Mouse (Mus musculus): ENCODE measurements at regions not wholly inside any gene's neighbourhood (a gene's known extent, or its start where the extent isn't known, plus 50 kb on each side); places are given as distances from the start of the nearest gene placed in this dataset.

DNA sequence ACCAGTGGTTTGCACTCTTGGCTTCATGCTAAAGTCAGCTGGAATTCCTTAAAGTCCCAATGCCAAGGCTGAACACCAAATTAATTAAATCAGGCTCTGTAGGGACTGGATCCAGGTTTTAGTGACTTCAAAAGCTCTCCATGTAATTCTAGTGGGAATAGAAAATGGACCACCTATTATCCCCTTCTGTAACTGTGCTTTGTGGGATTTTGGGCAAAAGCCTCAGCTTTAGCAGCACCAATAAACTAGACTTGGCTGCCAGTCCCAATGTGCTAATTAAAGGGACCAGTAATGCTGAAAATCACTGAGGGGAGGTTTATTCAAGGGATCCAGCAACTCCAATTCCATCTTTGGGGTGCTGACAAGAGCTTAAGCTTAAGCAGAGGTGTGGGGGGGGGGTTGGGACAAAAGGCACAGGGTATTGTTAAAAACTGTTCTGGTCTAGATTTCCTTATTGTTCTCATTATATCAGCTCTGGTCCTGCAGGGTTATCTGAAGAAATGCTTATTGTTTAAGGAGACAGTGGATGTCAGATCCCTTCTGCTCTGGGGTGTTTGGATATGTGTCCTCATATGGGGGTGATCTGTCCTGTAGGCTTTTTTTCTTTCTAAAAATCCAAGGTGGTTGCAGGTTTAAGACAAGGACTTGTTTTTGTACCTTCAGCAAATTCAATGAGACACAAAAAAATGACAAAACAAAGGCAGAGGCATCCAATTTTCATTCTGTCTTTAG lies 431.9 kb downstream of the Btbd3 start:
- no peaks in the 10 kb centered on the region for H3K9me3 ChIP-seq (ENCODE audit: low read length)
- no peak overlapping the region for H3K4me3 ChIP-seq (ENCODE audit: low read depth, low read length)

DNA sequence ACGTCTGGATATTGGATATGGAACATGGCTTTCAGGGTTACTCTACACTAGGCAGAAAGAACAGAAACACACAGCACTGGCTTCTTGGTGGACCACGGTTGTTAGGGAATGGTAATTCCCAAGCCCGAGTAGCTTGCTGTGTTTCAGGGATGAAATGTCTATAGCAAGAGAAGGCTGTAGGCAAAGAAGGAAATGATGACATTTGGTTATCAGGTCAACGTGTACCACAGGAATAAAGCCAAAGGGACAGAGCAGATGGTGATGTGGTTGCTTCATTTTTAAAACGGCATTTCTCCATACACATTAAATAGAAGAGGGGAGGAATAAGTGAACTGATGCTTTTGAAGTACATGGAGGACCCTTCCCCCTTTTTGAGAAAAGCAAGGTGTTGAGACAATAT lies 433.1 kb downstream of the Btbd3 start:
- WGBS (ENCODE audit: insufficient replicate concordance): 72% methylated on average over 5 of the region's 5 CpGs
- ATAC-seq (no peak), DNase-seq (no peak)
- Histone ChIP-seq H3K4me3 (ENCODE audit: low read depth, low read length) (no peak overlapping the region), H3K4me2 (ENCODE audit: low read depth, low read length) (no peak overlapping the region), H3K9ac (replicated peaks) (no peak overlapping the region), H3K27me3 (ENCODE audit: insufficient read depth, low read length) (no peaks in the 10 kb centered on the region), H3K27ac (ENCODE audit: low read depth) (no peak overlapping the region), H3K36me3 (replicated peaks; ENCODE audit: insufficient read depth, low read length) (no peaks in the 10 kb centered on the region), H3K4me1 (ENCODE audit: insufficient read depth) (no peaks in the 10 kb centered on the region), H3K9me3 (ENCODE audit: low read length) (no peaks in the 10 kb centered on the region)
- TF ChIP-seq CTCF (IDR thresholded peaks at IDR 0.05; ENCODE audit: low read depth) (no peak), EP300 (IDR thresholded peaks at IDR 0.05; ENCODE audit: low read depth) (no peak)

More for the DNA sequence above, 431.9 kb downstream of the Btbd3 start:
- H3K4me2 ChIP-seq (ENCODE audit: low read depth, low read length): no peak overlapping the region
- ATAC-seq (no peak), DNase-seq (no peak)
- TF ChIP-seq CTCF (IDR thresholded peaks at IDR 0.05; ENCODE audit: low read depth) (no peak), EP300 (IDR thresholded peaks at IDR 0.05; ENCODE audit: low read depth) (no peak)
- no peaks in the 10 kb centered on the region for H3K4me1 ChIP-seq (ENCODE audit: insufficient read depth)
- H3K9ac ChIP-seq (replicated peaks): no peak overlapping the region
- no peak overlapping the region for H3K27ac ChIP-seq (ENCODE audit: low read depth)
- H3K27me3 ChIP-seq (ENCODE audit: insufficient read depth, low read length): no peaks in the 10 kb centered on the region
- H3K36me3 ChIP-seq (replicated peaks; ENCODE audit: insufficient read depth, low read length): no peaks in the 10 kb centered on the region

DNA sequence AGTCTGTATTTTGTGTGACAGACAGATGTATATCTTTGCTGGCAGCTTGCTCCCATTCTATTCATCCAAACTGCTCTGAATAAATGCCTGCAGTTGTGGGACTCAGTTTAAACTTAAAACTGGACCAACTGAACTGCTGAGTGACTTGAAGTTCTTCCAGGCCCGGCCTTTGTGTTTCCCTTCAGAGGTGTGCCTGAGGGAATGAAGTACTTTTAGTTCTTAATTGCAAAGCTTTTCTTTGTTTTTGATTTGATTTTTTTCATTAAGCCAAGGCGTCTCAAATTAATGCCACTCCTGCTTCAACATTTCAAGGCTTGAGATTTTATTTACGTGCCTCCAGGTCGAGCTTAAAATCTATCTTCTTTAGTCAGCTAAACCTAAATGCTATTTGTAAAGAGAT lies 446.4 kb downstream of the Btbd3 start:
- no peak for TF ChIP-seq EP300 (IDR thresholded peaks at IDR 0.05; ENCODE audit: low read depth)
- TF ChIP-seq CTCF (IDR thresholded peaks at IDR 0.05; ENCODE audit: low read depth): no peak
- no peaks in the 10 kb centered on the region for H3K4me1 ChIP-seq (ENCODE audit: insufficient read depth)
- no peak overlapping the region for H3K4me3 ChIP-seq (ENCODE audit: low read depth, low read length)
- H3K36me3 ChIP-seq (replicated peaks; ENCODE audit: insufficient read depth, low read length): no peaks in the 10 kb centered on the region
- DNase-seq (no peak), ATAC-seq (no peak)
- no peaks in the 10 kb centered on the region for H3K9me3 ChIP-seq (ENCODE audit: low read length)
- WGBS (ENCODE audit: insufficient replicate concordance): 71% methylated on average over 4 of the region's 4 CpGs
- H3K9ac ChIP-seq (replicated peaks): no peak overlapping the region
- no peaks in the 10 kb centered on the region for H3K27me3 ChIP-seq (ENCODE audit: insufficient read depth, low read length)
- H3K4me2 ChIP-seq (ENCODE audit: low read depth, low read length): no peak overlapping the region
- no peak overlapping the region for H3K27ac ChIP-seq (ENCODE audit: low read depth)

DNA sequence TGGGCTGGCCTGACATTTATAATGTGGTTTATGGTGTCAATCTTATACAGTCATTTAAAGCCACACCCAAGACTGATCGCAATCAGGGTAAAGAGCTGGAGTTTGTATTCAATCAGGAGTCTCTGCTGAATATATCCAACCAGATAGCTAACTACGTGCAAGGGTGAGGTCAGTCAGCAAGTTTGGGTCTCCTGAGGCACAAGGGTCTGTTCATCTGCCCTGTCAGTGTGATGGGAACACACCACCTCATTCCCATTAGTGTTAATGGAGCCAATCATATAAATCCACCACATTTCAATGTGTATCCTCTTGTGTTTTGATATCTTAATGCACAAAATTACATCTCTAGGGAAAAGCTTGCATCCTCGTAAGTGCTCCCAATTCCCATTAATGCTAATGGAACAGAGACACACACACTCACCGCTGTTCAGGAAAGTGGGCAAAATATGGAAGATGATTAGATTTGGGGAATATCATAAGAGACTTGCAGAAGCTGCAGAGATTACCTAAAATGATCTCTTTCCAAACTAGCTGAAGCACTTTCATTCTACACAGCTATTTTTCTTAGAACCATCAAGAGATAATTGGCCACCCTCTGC lies 447.7 kb downstream of the Btbd3 start:
- Histone ChIP-seq H3K4me3 (ENCODE audit: low read depth, low read length) (no peak overlapping the region), H3K4me2 (ENCODE audit: low read depth, low read length) (no peak overlapping the region), H3K27me3 (ENCODE audit: insufficient read depth, low read length) (no peaks in the 10 kb centered on the region), H3K4me1 (ENCODE audit: insufficient read depth) (no peaks in the 10 kb centered on the region), H3K27ac (ENCODE audit: low read depth) (no peak overlapping the region), H3K36me3 (replicated peaks; ENCODE audit: insufficient read depth, low read length) (no peaks in the 10 kb centered on the region), H3K9ac (replicated peaks) (no peak overlapping the region), H3K9me3 (ENCODE audit: low read length) (no peaks in the 10 kb centered on the region)
- WGBS (ENCODE audit: insufficient replicate concordance): 80% methylated on average over 4 of the region's 4 CpGs
- DNase-seq (no peak), ATAC-seq (no peak)
- no peak for TF ChIP-seq EP300 (IDR thresholded peaks at IDR 0.05; ENCODE audit: low read depth)
- no peak for TF ChIP-seq CTCF (IDR thresholded peaks at IDR 0.05; ENCODE audit: low read depth)

DNA sequence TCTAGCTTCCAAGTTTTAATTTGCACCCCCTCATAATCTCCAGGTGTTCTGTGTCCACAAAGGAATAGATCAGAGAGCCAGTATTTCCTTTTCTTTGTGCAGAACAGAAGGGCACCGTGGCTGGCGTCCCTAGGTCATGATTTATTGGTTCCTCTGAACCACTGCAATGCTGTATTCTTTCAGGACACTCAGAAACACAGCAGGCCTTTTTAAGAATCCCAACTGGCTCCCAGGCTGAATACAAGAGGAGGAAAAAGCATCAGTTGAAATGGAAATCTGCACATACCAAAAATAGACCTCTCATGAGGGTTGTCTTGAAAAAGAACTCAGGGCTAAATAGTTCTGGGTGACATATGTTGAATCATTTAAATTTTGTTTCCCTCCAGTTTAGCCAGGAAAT lies 452.4 kb downstream of the Btbd3 start:
- 42% methylated on average over 2 of the region's 2 CpGs for WGBS (ENCODE audit: insufficient replicate concordance)
- no peaks in the 10 kb centered on the region for H3K9me3 ChIP-seq (ENCODE audit: low read length)
- no peaks in the 10 kb centered on the region for H3K27me3 ChIP-seq (ENCODE audit: insufficient read depth, low read length)
- H3K36me3 ChIP-seq (replicated peaks; ENCODE audit: insufficient read depth, low read length): no peaks in the 10 kb centered on the region
- H3K4me3 ChIP-seq (ENCODE audit: low read depth, low read length): no peak overlapping the region
- H3K4me1 ChIP-seq (ENCODE audit: insufficient read depth): no peaks in the 10 kb centered on the region
- no peak overlapping the region for H3K4me2 ChIP-seq (ENCODE audit: low read depth, low read length)
- TF ChIP-seq EP300 (IDR thresholded peaks at IDR 0.05; ENCODE audit: low read depth) (no peak), CTCF (IDR thresholded peaks at IDR 0.05; ENCODE audit: low read depth) (no peak)
- ATAC-seq (no peak), DNase-seq (no peak)
- no peak overlapping the region for H3K27ac ChIP-seq (ENCODE audit: low read depth)
- no peak overlapping the region for H3K9ac ChIP-seq (replicated peaks)

DNA sequence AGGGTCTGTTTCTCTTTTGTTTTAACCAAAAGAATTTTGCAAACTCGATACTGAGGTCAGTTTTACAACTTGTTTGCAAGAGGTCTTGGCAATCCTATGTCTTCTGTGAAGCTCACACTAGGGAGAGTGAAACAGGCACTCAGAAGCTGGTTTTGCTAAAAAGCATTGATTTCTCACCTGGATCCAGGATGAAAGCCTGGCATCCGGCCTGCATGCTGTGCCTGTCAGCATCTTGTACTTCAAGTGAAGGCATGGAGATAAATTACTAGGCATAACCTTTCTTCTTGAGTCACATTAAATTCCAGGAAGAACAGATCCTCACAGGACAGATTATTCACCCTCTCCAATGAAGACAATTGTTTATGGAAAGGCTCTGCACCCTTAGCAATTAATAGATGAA lies 477.5 kb downstream of the Btbd3 start:
- 57% methylated on average over 2 of the region's 2 CpGs for WGBS (ENCODE audit: insufficient replicate concordance)
- Histone ChIP-seq H3K4me2 (ENCODE audit: low read depth, low read length) (no peak overlapping the region), H3K27me3 (ENCODE audit: insufficient read depth, low read length) (no peaks in the 10 kb centered on the region), H3K4me1 (ENCODE audit: insufficient read depth) (no peaks in the 10 kb centered on the region), H3K9me3 (ENCODE audit: low read length) (no peaks in the 10 kb centered on the region), H3K36me3 (replicated peaks; ENCODE audit: insufficient read depth, low read length) (no peaks in the 10 kb centered on the region), H3K9ac (replicated peaks) (no peak overlapping the region), H3K27ac (ENCODE audit: low read depth) (no peak overlapping the region), H3K4me3 (ENCODE audit: low read depth, low read length) (no peak overlapping the region)
- ATAC-seq (no peak), DNase-seq (no peak)
- TF ChIP-seq CTCF (IDR thresholded peaks at IDR 0.05; ENCODE audit: low read depth) (no peak), EP300 (IDR thresholded peaks at IDR 0.05; ENCODE audit: low read depth) (no peak)

Data from liver, postnatal 0 days (tissue).